Mouse (Mus musculus) ES-E14 (cell line): ENCODE results near the gene Opn4.

Source experiments
- CHD2 ChIP-seq: IDR thresholded peaks from 2 replicates; pipeline ENCODE4 v1.6.1; 2014; ENCODE audit warnings: mild to moderate bottlenecking, low read depth, low read length, inconsistent platforms
- HCFC1 ChIP-seq: IDR thresholded peaks from 2 replicates; pipeline ENCODE4 v1.6.1; 2012; ENCODE audit warnings: low read length, inconsistent platforms, borderline replicate concordance; ENCODE audit not compliant: insufficient read depth
- MAFK ChIP-seq: IDR thresholded peaks from 2 replicates; pipeline ENCODE4 v1.6.1; 2014; ENCODE audit warnings: mild to moderate bottlenecking, low read depth, low read length, inconsistent platforms; ENCODE audit not compliant: insufficient read depth
- ZC3H11A ChIP-seq: IDR thresholded peaks from 2 replicates; pipeline ENCODE4 v1.6.1; 2012; ENCODE audit warnings: low read depth, mild to moderate bottlenecking, inconsistent platforms, low read length, borderline replicate concordance
- ZNF384 ChIP-seq: IDR thresholded peaks from 2 replicates; pipeline ENCODE4 v1.6.1; 2012; ENCODE audit warnings: low read depth, low read length, inconsistent platforms

GRCm38 (mm10) chr14:34590743-34591675 lies 8.9 kb downstream of the Opn4 start:
- TF ChIP-seq MAFK (no peak), ZNF384 (no peak), HCFC1 (no peak), CHD2 (no peak), ZC3H11A (no peak)
